In the genomic region with DNA sequence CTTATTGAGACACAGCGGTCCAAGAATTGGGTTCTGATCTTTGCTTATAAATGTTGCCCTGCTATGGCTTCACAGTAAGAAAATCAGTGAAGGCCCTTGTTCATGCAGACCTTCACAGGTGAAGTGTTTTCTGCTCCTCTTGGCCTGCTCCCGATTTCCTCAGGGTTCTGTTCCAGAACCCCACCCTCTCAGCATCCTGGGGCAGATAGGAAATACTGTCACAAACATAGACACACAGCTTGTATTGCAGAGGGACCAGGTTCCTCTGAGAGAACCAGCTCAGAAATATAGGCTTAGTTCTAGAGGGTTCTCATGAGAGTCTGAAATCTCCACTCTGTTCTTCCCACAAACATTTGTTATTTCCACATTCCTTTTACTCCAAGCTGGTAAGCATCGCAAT, we compare ENCODE assay signal across 10 mouse cellular contexts. TPM values are rescaled to one million over a fixed set of nuclear protein-coding genes. Genes with fewer than 3 reads are reported as not detected.
DNase-seq lines count a peak whose midpoint lies in the region; ATAC-seq and TF ChIP-seq lines count a peak whose summit lies in the region.
"Had no signal": no experiment of that assay in that cellular context is flagged by ENCODE, and none has a peak within 500 bp of the region (broad histone marks: within the 10 kb centered on the region; RNA-seq: fewer than 3 reads in every experiment).

No protein-coding gene starts in this region.

- 57% methylated on average over 3 of the region's 3 CpGs for WGBS in kidney, adult 2 months
- WGBS in midbrain, embryonic 11.5 days, result 94% methylated on average over 3 of the region's 3 CpGs
- 93% methylated on average over 3 of the region's 3 CpGs for WGBS in midbrain, embryonic 13.5 days
- 77% methylated on average over 3 of the region's 3 CpGs for WGBS in intestine, embryonic 16.5 days

- no peak overlapping the region for H3K4me2 ChIP-seq in midbrain, embryonic 11.5 days
- no peak overlapping the region for H3K4me2 ChIP-seq in midbrain, embryonic 13.5 days (replicated peaks)
- H3K4me2 ChIP-seq in intestine, embryonic 16.5 days (ENCODE audit: low read depth, low read length), result no peak overlapping the region
- H3K4me2 ChIP-seq: midbrain, embryonic 12.5 days had no signal

- no peaks in the 10 kb centered on the region for H3K27me3 ChIP-seq in kidney, adult 2 months (replicated peaks; ENCODE audit: control insufficient read depth, insufficient read depth, low read length)
- H3K27me3 ChIP-seq in midbrain, embryonic 11.5 days (ENCODE audit: control insufficient read depth, insufficient read depth, low read length), result no peaks in the 10 kb centered on the region
- no peaks in the 10 kb centered on the region for H3K27me3 ChIP-seq in midbrain, embryonic 13.5 days
- no peaks in the 10 kb centered on the region for H3K27me3 ChIP-seq in intestine, embryonic 16.5 days (replicated peaks; ENCODE audit: control insufficient read depth, insufficient read depth, low read length)
- H3K27me3 ChIP-seq: midbrain, embryonic 12.5 days had no signal

- no peaks in the 10 kb centered on the region for H3K9me3 ChIP-seq in midbrain, embryonic 11.5 days (ENCODE audit: control insufficient read depth, low read length)
- no peaks in the 10 kb centered on the region for H3K9me3 ChIP-seq in midbrain, embryonic 13.5 days
- H3K9me3 ChIP-seq in intestine, embryonic 16.5 days (ENCODE audit: control insufficient read depth, low read length), result no peaks in the 10 kb centered on the region
- H3K9me3 ChIP-seq: midbrain, embryonic 12.5 days had no signal

- H3K4me1 ChIP-seq in kidney, adult 2 months (ENCODE audit: control insufficient read depth, insufficient read depth, low read length), result peaks cover 33% of the 10 kb centered on the region
- no peaks in the 10 kb centered on the region; the same call in 1 of the 2 replicates for H3K4me1 ChIP-seq in midbrain, embryonic 11.5 days (ENCODE audit: control insufficient read depth, insufficient read depth, low read length)
- H3K4me1 ChIP-seq in midbrain, embryonic 13.5 days (replicated peaks), result peaks cover 30% of the 10 kb centered on the region
- peaks cover 17% of the 10 kb centered on the region for H3K4me1 ChIP-seq in intestine, embryonic 16.5 days (ENCODE audit: control insufficient read depth, insufficient read depth, low read length)

- H3K36me3 ChIP-seq in kidney, adult 2 months (ENCODE audit: control insufficient read depth, insufficient read depth, low read length), result no peaks in the 10 kb centered on the region
- H3K36me3 ChIP-seq in midbrain, embryonic 11.5 days (ENCODE audit: control insufficient read depth, insufficient read depth, low read length), result no peaks in the 10 kb centered on the region
- peaks cover 3% of the 10 kb centered on the region; the same call in 1 of the 2 replicates for H3K36me3 ChIP-seq in midbrain, embryonic 13.5 days
- H3K36me3 ChIP-seq in intestine, embryonic 16.5 days (ENCODE audit: control insufficient read depth, insufficient read depth, low read length), result no peaks in the 10 kb centered on the region
- H3K36me3 ChIP-seq: midbrain, embryonic 12.5 days had no signal

- peak overlapping the region; percentile 85 for H3K27ac ChIP-seq in kidney, adult 2 months (ENCODE audit: insufficient read depth, low read depth, low read length)
- no peak overlapping the region for H3K27ac ChIP-seq in midbrain, embryonic 11.5 days (ENCODE audit: low read depth, low read length)
- no peak overlapping the region for H3K27ac ChIP-seq in midbrain, embryonic 13.5 days
- H3K27ac ChIP-seq in intestine, embryonic 16.5 days (ENCODE audit: low read length), result peak overlapping the region; percentile 40; the same call in 1 of the 2 replicates
- H3K27ac ChIP-seq: midbrain, embryonic 12.5 days had no signal

- ATAC-seq in midbrain, embryonic 11.5 days (ENCODE audit: low FRiP score), result no peak
- ATAC-seq in midbrain, embryonic 13.5 days, result no peak
- ATAC-seq in intestine, embryonic 16.5 days, result no peak
- ATAC-seq: activated CD4-positive, CD25-positive, alpha-beta regulatory T cell, adult 4 months had no signal

- no peak for TF ChIP-seq CTCF in kidney, adult 2 months (conservative IDR thresholded peaks at IDR 0.05; ENCODE audit: insufficient read depth, insufficient read length, low read depth, low read length)

- H3K9ac ChIP-seq in midbrain, embryonic 11.5 days (ENCODE audit: low read length), result no peak overlapping the region
- no peak overlapping the region for H3K9ac ChIP-seq in midbrain, embryonic 13.5 days (replicated peaks)
- peak overlapping the region; percentile 3; the same call in 1 of the 2 replicates for H3K9ac ChIP-seq in intestine, embryonic 16.5 days (ENCODE audit: low read depth, low read length)

- H3K4me3 ChIP-seq in kidney, adult 2 months (ENCODE audit: insufficient read depth, low read depth, low read length), result no peak overlapping the region
- no peak overlapping the region for H3K4me3 ChIP-seq in midbrain, embryonic 11.5 days (ENCODE audit: low read depth, low read length)
- no peak overlapping the region for H3K4me3 ChIP-seq in midbrain, embryonic 13.5 days (replicated peaks)
- no peak overlapping the region for H3K4me3 ChIP-seq in intestine, embryonic 16.5 days (ENCODE audit: low read length)
- H3K4me3 ChIP-seq: midbrain, embryonic 12.5 days had no signal

- no peak for DNase-seq in kidney, adult 2 months
- DNase-seq in kidney, postnatal 10 days, result no peak
- DNase-seq in midbrain, embryonic 11.5 days (ENCODE audit: low spot score, missing footprints), result peak; percentile 4
- no peak for DNase-seq in MN1 (ENCODE audit: low spot score)
- no peak for DNase-seq in cerebellum, adult 11 months
- DNase-seq: thymus, adult 18-20 months had no signal

- TF ChIP-seq POLR2A in kidney, adult 2 months (IDR thresholded peaks at IDR 0.05; ENCODE audit: low read depth, low read length), result no peak

RNA-seq across cellular contexts. Expression of a gene that starts 14.3 kb away (rescaled TPM):
- 38.9 and 41.7 TPM in 2 replicates for polyA plus RNA-seq in kidney, adult 2 months (2012; rRNA removed)
- polyA plus RNA-seq in midbrain, embryonic 11.5 days (2014; fragmentation: Nextera tagmentation; extraction: Ambion mirVana), result 12.4 and 15.6 TPM in 2 replicates
- 16.7 and 19.8 TPM in 2 replicates for polyA plus RNA-seq in midbrain, embryonic 13.5 days (2015; fragmentation: Nextera tagmentation; extraction: Ambion mirVana)
- 7.9 and 8.1 TPM in 2 replicates for polyA plus RNA-seq in intestine, embryonic 16.5 days (2015; fragmentation: Nextera tagmentation; extraction: Ambion mirVana)

Comparison
In these comparisons a context has a peak if more than half of its experiments do, and no peak if none do; other contexts are left out.
1. H3K27ac ChIP-seq: peak in kidney, adult 2 months (single experiment) and intestine, embryonic 16.5 days (single experiment); none in midbrain, embryonic 11.5 days (single experiment) and midbrain, embryonic 13.5 days (single experiment).